Comparison of ENCODE assay signal across 9 mouse cellular contexts in genomic region chr5:33934877-33935276, GRCm38 (mm10). TPM values are rescaled to one million over a fixed set of nuclear protein-coding genes. Genes with fewer than 3 reads are reported as not detected.
DNase-seq lines count a peak whose midpoint lies in the region; ATAC-seq and TF ChIP-seq lines count a peak whose summit lies in the region.
"Had no signal": no experiment of that assay in that cellular context is flagged by ENCODE, and none has a peak within 500 bp of the region (broad histone marks: within the 10 kb centered on the region; RNA-seq: fewer than 3 reads in every experiment).

No protein-coding gene starts in this region.

- no peaks in the 10 kb centered on the region for H3K9me3 ChIP-seq in forebrain, embryonic 15.5 days
- no peaks in the 10 kb centered on the region for H3K9me3 ChIP-seq in liver, embryonic 13.5 days (replicated peaks)

- H3K9ac ChIP-seq in heart, adult 2 months (ENCODE audit: low read depth, low read length) = no peak overlapping the region
- 0 out of 2 replicates have a peak overlapping the region, but pooled peaks have one; percentile 76 for H3K9ac ChIP-seq in forebrain, embryonic 15.5 days (replicated peaks)
- peak overlapping the region; percentile 96 for H3K9ac ChIP-seq in liver, embryonic 13.5 days

- no peak for TF ChIP-seq POLR2A in heart, adult 2 months (IDR thresholded peaks at IDR 0.05; ENCODE audit: insufficient read depth, low read depth, low read length)

- H3K79me2 ChIP-seq in heart, adult 2 months (replicated peaks; ENCODE audit: control insufficient read depth, insufficient read depth, low read length) = peaks cover 9% of the 10 kb centered on the region

- DNase-seq in heart, adult 2 months = no peak
- DNase-seq in heart, postnatal 14 days = no peak
- DNase-seq in A20 (ENCODE audit: low read depth, low spot score) = peak; percentile 40
- DNase-seq in liver, embryonic 13.5 days = no peak
- no peak for DNase-seq in thymus, postnatal 36 days
- DNase-seq in frontal cortex, postnatal 10 days (ENCODE audit: low spot score in 2 of 2) = no peak
- DNase-seq in layer of hippocampus, postnatal 10 days (ENCODE audit: low spot score in 2 of 2) = no peak

- no peak overlapping the region; the same call in 1 of the 2 replicates for H3K27ac ChIP-seq in heart, adult 2 months
- no peak overlapping the region for H3K27ac ChIP-seq in forebrain, embryonic 15.5 days (replicated peaks)
- H3K27ac ChIP-seq in liver, embryonic 13.5 days = peak overlapping the region; percentile 90; the same call in 1 of the 2 replicates

- H3K27me3 ChIP-seq in heart, adult 2 months (ENCODE audit: control insufficient read depth, insufficient read depth, low read length) = no peaks in the 10 kb centered on the region
- no peaks in the 10 kb centered on the region for H3K27me3 ChIP-seq in forebrain, embryonic 15.5 days
- H3K27me3 ChIP-seq in liver, embryonic 13.5 days = no peaks in the 10 kb centered on the region

- H3K4me1 ChIP-seq in heart, adult 2 months (ENCODE audit: control insufficient read depth, insufficient read depth, low read length) = peaks cover 8% of the 10 kb centered on the region
- peaks cover 34% of the 10 kb centered on the region for H3K4me1 ChIP-seq in forebrain, embryonic 15.5 days
- peaks cover 46% of the 10 kb centered on the region for H3K4me1 ChIP-seq in liver, embryonic 13.5 days (replicated peaks)

- no peak for TF ChIP-seq EP300 in heart, adult 2 months (IDR thresholded peaks at IDR 0.05; ENCODE audit: insufficient read depth, low read depth, low read length)

- no peak for ATAC-seq in forebrain, embryonic 15.5 days (replicated peaks)
- ATAC-seq in liver, embryonic 13.5 days (ENCODE audit: low read depth) = no peak

- H3K4me2 ChIP-seq in forebrain, embryonic 15.5 days (replicated peaks) = peak overlapping the region; percentile 51
- peak overlapping the region; percentile 79 for H3K4me2 ChIP-seq in liver, embryonic 13.5 days

- intact Hi-C loops in heart, adult 2 months (cut with DNase I) = loop anchor here (5.0 kb wide), 4 partner anchors 118 to 303 kb away; partner anchors contain the start of genes Letm1, Tacc3 and Tmem129
- intact Hi-C loops in heart, postnatal 14 days (cut with DNase I) = loop anchor here (5.0 to 10.0 kb wide), 2 partner anchors 113 to 280 kb away; partner anchors contain the start of genes Nsd2, Slbp, Tacc3 and Tmem129

- WGBS in heart, adult 2 months = 54% methylated on average over 7 of the region's 7 CpGs
- 79% methylated on average over 7 of the region's 7 CpGs for WGBS in forebrain, embryonic 15.5 days
- WGBS in liver, embryonic 13.5 days (ENCODE audit: insufficient replicate concordance) = 55% methylated on average over 7 of the region's 7 CpGs

- TF ChIP-seq CTCF in heart, adult 2 months (IDR thresholded peaks at IDR 0.05) = no peak

- H3K36me3 ChIP-seq in heart, adult 2 months (ENCODE audit: control insufficient read depth, insufficient read depth, low read length) = peaks cover 5% of the 10 kb centered on the region
- H3K36me3 ChIP-seq in forebrain, embryonic 15.5 days = peaks cover 6% of the 10 kb centered on the region
- peaks cover 34% of the 10 kb centered on the region for H3K36me3 ChIP-seq in liver, embryonic 13.5 days

- peak overlapping the region; percentile 97 for H3K4me3 ChIP-seq in heart, adult 2 months
- peak overlapping the region; percentile 89 for H3K4me3 ChIP-seq in forebrain, embryonic 15.5 days
- H3K4me3 ChIP-seq in liver, embryonic 13.5 days (replicated peaks) = peak overlapping the region; percentile 91

RNA-seq across cellular contexts. Expression of gene Nelfa, which starts 1.3 kb away (rescaled TPM):
- 10 to 100 TPM; 10.3 to 10.4 TPM for total RNA-seq in heart, adult 2 months (2021)
- polyA plus RNA-seq in heart, adult 2 months (2012; rRNA removed) = 15.8 and 18.4 TPM in 2 replicates
- total RNA-seq in heart, postnatal 14 days (2021) = 10 to 100 TPM; 11.6 to 12.8 TPM
- 43.5 and 46.9 TPM in 2 replicates for polyA plus RNA-seq in forebrain, embryonic 15.5 days (2015; fragmentation: Nextera tagmentation; extraction: Ambion mirVana)
- polyA plus RNA-seq in liver, embryonic 13.5 days (2015; fragmentation: Nextera tagmentation; extraction: Ambion mirVana) = 30.9 and 35.5 TPM in 2 replicates
- 10 to 100 TPM; 18.6 to 20.1 TPM for total RNA-seq in layer of hippocampus, postnatal 10 days (2021)

RNA-seq across cellular contexts. Expression of gene Gm1673, which starts 48.4 kb away (rescaled TPM):
- 1 to 10 TPM; 2.2 to 2.6 TPM for total RNA-seq in heart, adult 2 months (2021)
- 3.7 and 7.6 TPM in 2 replicates for polyA plus RNA-seq in heart, adult 2 months (2012; rRNA removed)
- 1 to 10 TPM; 3.7 to 5.2 TPM for total RNA-seq in heart, postnatal 14 days (2021)
- 544 and 580 TPM in 2 replicates for polyA plus RNA-seq in forebrain, embryonic 15.5 days (2015; fragmentation: Nextera tagmentation; extraction: Ambion mirVana)
- 5.0 and 7.0 TPM in 2 replicates for polyA plus RNA-seq in liver, embryonic 13.5 days (2015; fragmentation: Nextera tagmentation; extraction: Ambion mirVana)
- total RNA-seq in layer of hippocampus, postnatal 10 days (2021) = 100 to 1,000 TPM; 127 to 160 TPM
- total RNA-seq: hematopoietic stem cell, adult 5-6 weeks had no signal

Comparison
In these comparisons a context has a peak if more than half of its experiments do, and no peak if none do; other contexts are left out.
1. RNA of gene Gm1673, which starts 48.4 kb away (total RNA-seq): 127 to 160 TPM in layer of hippocampus, postnatal 10 days; 3.7 to 5.2 TPM in heart, postnatal 14 days and 2.2 to 2.6 TPM in heart, adult 2 months; every median in the first group is over 10 times any median in the second.
2. Peak in every context shown above with its lines, with median percentiles within 50 percentile points of each other: H3K4me3 ChIP-seq.